Mouse (Mus musculus) ES-E14 (cell line): ENCODE measurements around the gene Magi2. TPM values are rescaled to one million over a fixed set of nuclear protein-coding genes. Genes with fewer than 3 reads are reported as not detected.

Experiments used
- DNase-seq: peaks from one replicate; pipeline ENCODE4 v3.0.0-alpha.2; 2013; ENCODE audit warnings: low read depth, low spot score
- H3K27ac ChIP-seq: 2 replicates; pipeline ENCODE4 v1.5.1; 2012; ENCODE audit warnings: low read depth, mild to moderate bottlenecking, low read length, moderate library complexity, mixed read lengths; ENCODE audit not compliant: poor library complexity, insufficient read depth, severe bottlenecking
- H3K36me3 ChIP-seq: 2 replicates; pipeline ENCODE4 v1.6.1; 2012; ENCODE audit warnings: mild to moderate bottlenecking, low read length, moderate library complexity, mixed read lengths; ENCODE audit not compliant: control insufficient read depth, poor library complexity, insufficient read depth, severe bottlenecking
- H3K4me1 ChIP-seq, 2 experiments: fragments of 150-350 bp in 1 of 2; sonication (generic) in 1 of 2; 2 replicates each; pipeline ENCODE4 v1.6.1; 2012; ENCODE audit warnings: low read length in 2 of 2, mild to moderate bottlenecking in 1 of 2, mixed read lengths in 1 of 2; ENCODE audit not compliant: control insufficient read depth in 2 of 2, insufficient read depth in 2 of 2, poor library complexity in 1 of 2
- H3K4me3 ChIP-seq, 2 experiments: fragments of 150-350 bp in 1 of 2; sonication (generic) in 1 of 2; 2 replicates each; pipeline ENCODE4 v1.5.1; 2012; ENCODE audit warnings: low read length in 2 of 2, low read depth in 1 of 2, mild to moderate bottlenecking in 1 of 2, mixed read lengths in 1 of 2; ENCODE audit not compliant: insufficient read depth in 1 of 2, poor library complexity in 1 of 2, severe bottlenecking in 1 of 2
- H3K9ac ChIP-seq: 2 replicates; pipeline ENCODE4 v1.6.1; 2012; ENCODE audit warnings: low read depth, mild to moderate bottlenecking, low read length, mixed read lengths; ENCODE audit not compliant: poor library complexity, insufficient read depth, severe bottlenecking
- H3K9me3 ChIP-seq: fragments of 150-350 bp; sonication (generic); 2 replicates; pipeline ENCODE4 v1.6.1; 2012; ENCODE audit warnings: low read depth, mild to moderate bottlenecking, low read length; ENCODE audit not compliant: control insufficient read depth, insufficient read depth
- CHD2 ChIP-seq: IDR thresholded peaks from 2 replicates; pipeline ENCODE4 v1.6.1; 2014; ENCODE audit warnings: mild to moderate bottlenecking, low read depth, low read length, inconsistent platforms
- HCFC1 ChIP-seq: IDR thresholded peaks from 2 replicates; pipeline ENCODE4 v1.6.1; 2012; ENCODE audit warnings: low read length, inconsistent platforms, borderline replicate concordance; ENCODE audit not compliant: insufficient read depth
- MAFK ChIP-seq: IDR thresholded peaks from 2 replicates; pipeline ENCODE4 v1.6.1; 2014; ENCODE audit warnings: mild to moderate bottlenecking, low read depth, low read length, inconsistent platforms; ENCODE audit not compliant: insufficient read depth
- ZC3H11A ChIP-seq: IDR thresholded peaks from 2 replicates; pipeline ENCODE4 v1.6.1; 2012; ENCODE audit warnings: low read depth, mild to moderate bottlenecking, inconsistent platforms, low read length, borderline replicate concordance
- ZNF384 ChIP-seq: IDR thresholded peaks from 2 replicates; pipeline ENCODE4 v1.6.1; 2012; ENCODE audit warnings: low read depth, low read length, inconsistent platforms
- in situ Hi-C, 2 experiments: fragments of 600-800 bp; cut with MboI; formaldehyde crosslinking; loops; one replicate each; pipeline ENCODE4 v1.15.1; 2025; ENCODE audit warnings: low sequenced_read_pairs in 2 of 2, inconsistent platforms in 1 of 2; ENCODE audit not compliant: unreplicated experiment in 2 of 2
- total RNA-seq: library from RNA; depleted of rRNA; stranded (reverse); fragments of 300-350 nt; gene quantifications from 2 replicates; pipeline ENCODE4 v1.2.3, GENCODE M21; 2012

Gene Magi2
- total RNA-seq, 1 experiment, result 0.85 TPM

GRCm38 (mm10) chr5:20568421-20568820 is 1341.6 kb downstream of the Magi2 start:
- in situ Hi-C loops, result no loop called here
- TF ChIP-seq CHD2, result no peak
- no peak for TF ChIP-seq HCFC1
- no peak for TF ChIP-seq ZC3H11A
- no peak for TF ChIP-seq ZNF384
- TF ChIP-seq MAFK, result no peak
- no peaks in the 10 kb centered on the region for H3K4me1 ChIP-seq
- no peak overlapping the region for H3K9ac ChIP-seq
- no peak overlapping the region for H3K27ac ChIP-seq
- H3K36me3 ChIP-seq, result no peaks in the 10 kb centered on the region
- H3K9me3 ChIP-seq, result no peaks in the 10 kb centered on the region
- no peak for DNase-seq
- no peak overlapping the region for H3K4me3 ChIP-seq

- Histone ChIP-seq H3K27ac (no peak overlapping the region), H3K36me3 (no peaks in the 10 kb centered on the region), H3K9ac (no peak overlapping the region), H3K4me1 (no peaks in the 10 kb centered on the region), H3K9me3 (no peaks in the 10 kb centered on the region), H3K4me3 (no peak overlapping the region)
- no peak for TF ChIP-seq MAFK
- no peak for TF ChIP-seq ZC3H11A
- TF ChIP-seq HCFC1, result no peak
- no peak for TF ChIP-seq ZNF384
- no peak for TF ChIP-seq CHD2
- DNase-seq, result no peak
- in situ Hi-C loops, result no loop called here
Observed at GRCm38 (mm10) chr5:20568966-20569365, 1342.1 kb downstream of the Magi2 start.

- in situ Hi-C loops, result no loop called here
Observed at GRCm38 (mm10) chr5:20574816-20575215, 1348.0 kb downstream of the Magi2 start.

GRCm38 (mm10) chr5:20575798-20576197 is 1349.0 kb downstream of the Magi2 start:
- no peak for DNase-seq
- no peak for TF ChIP-seq ZC3H11A
- no peak for TF ChIP-seq HCFC1
- TF ChIP-seq ZNF384, result no peak
- TF ChIP-seq CHD2, result no peak
- TF ChIP-seq MAFK, result no peak
- in situ Hi-C loops, result no loop called here

More at GRCm38 (mm10) chr5:20574816-20575215, 1348.0 kb downstream of the Magi2 start:
- H3K36me3 ChIP-seq, result no peaks in the 10 kb centered on the region
- H3K4me3 ChIP-seq, result no peak overlapping the region
- H3K27ac ChIP-seq, result no peak overlapping the region
- no peak for TF ChIP-seq HCFC1
- TF ChIP-seq ZC3H11A, result no peak
- TF ChIP-seq ZNF384, result no peak
- no peak for TF ChIP-seq MAFK
- TF ChIP-seq CHD2, result no peak
- no peak for DNase-seq
- no peaks in the 10 kb centered on the region for H3K9me3 ChIP-seq
- no peaks in the 10 kb centered on the region for H3K4me1 ChIP-seq
- no peak overlapping the region for H3K9ac ChIP-seq

GRCm38 (mm10) chr5:20576266-20576665 is 1349.4 kb downstream of the Magi2 start:
- no peak overlapping the region for H3K27ac ChIP-seq
- no peaks in the 10 kb centered on the region for H3K4me1 ChIP-seq
- H3K4me3 ChIP-seq, result no peak overlapping the region
- TF ChIP-seq CHD2, result no peak
- no peak for TF ChIP-seq ZC3H11A
- TF ChIP-seq ZNF384, result no peak
- TF ChIP-seq HCFC1, result no peak
- TF ChIP-seq MAFK, result no peak
- H3K36me3 ChIP-seq, result no peaks in the 10 kb centered on the region
- DNase-seq, result no peak
- in situ Hi-C loops, result no loop called here
- H3K9ac ChIP-seq, result no peak overlapping the region
- no peaks in the 10 kb centered on the region for H3K9me3 ChIP-seq

More at GRCm38 (mm10) chr5:20575798-20576197, 1349.0 kb downstream of the Magi2 start:
- Histone ChIP-seq H3K4me1 (no peaks in the 10 kb centered on the region), H3K4me3 (no peak overlapping the region), H3K36me3 (no peaks in the 10 kb centered on the region), H3K27ac (no peak overlapping the region), H3K9me3 (no peaks in the 10 kb centered on the region), H3K9ac (no peak overlapping the region)
